Mouse (Mus musculus): ENCODE measurements around the gene Plcb1. TPM values are rescaled to one million over a fixed set of nuclear protein-coding genes. Genes with fewer than 3 reads are reported as not detected.

Gene Plcb1
- polyA plus RNA-seq, 1 experiment from 2014 or later: 0.13 TPM

DNA sequence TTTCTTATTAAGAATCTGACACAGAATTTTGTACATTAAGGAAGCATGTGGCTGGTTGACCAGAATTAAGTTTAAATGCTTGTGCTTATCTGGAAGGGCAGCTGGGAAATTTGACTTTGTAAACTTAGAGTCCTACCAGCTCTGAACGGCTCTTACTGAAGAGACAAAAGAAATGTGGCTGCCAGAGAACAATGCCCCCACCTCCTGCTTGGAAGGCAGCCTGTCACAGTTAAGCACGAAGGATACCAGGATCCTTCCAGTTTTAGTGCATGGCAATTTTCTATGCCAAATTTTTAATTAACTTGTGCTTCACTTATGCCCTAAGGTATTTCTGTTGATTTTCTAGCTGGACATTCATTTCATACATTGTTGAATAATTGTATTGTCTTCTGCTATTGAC is 157.1 kb downstream of the Plcb1 start:
- WGBS (ENCODE audit: missing documents): 94% methylated on average over 2 of the region's 2 CpGs

DNA sequence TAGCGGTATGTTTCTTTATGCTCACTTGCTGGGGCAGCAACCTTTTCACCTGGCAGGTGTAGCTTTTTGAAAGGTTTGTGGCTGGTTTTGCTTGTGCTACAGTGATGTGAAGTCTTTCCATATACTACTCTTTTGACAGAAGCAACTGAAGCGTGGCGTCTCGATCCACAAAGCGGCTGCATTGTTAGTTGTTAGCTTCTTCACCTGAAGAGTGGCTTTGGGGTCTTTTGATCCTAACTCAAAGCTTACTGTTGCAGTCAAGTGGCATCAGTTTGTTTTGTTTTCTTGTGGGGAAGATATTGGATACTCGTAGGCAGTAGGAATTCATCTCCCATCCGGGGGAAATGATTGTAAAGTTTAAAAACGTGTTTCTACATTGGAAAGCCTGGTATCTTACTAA is 160.5 kb downstream of the Plcb1 start:
- Histone ChIP-seq H3K79me2 (ENCODE audit: inconsistent target) (no peaks in the 10 kb centered on the region), H3K36me3 (ENCODE audit: inconsistent target) (no peaks in the 10 kb centered on the region), H3K27ac (no peak overlapping the region), H3K4me3 (ENCODE audit: inconsistent target) (no peak overlapping the region)
- WGBS (ENCODE audit: missing documents): 92% methylated on average over 8 of the region's 8 CpGs

More for the DNA sequence above, 157.1 kb downstream of the Plcb1 start:
- H3K79me2 ChIP-seq (ENCODE audit: inconsistent target): no peaks in the 10 kb centered on the region
- H3K27ac ChIP-seq: no peak overlapping the region
- H3K4me3 ChIP-seq (ENCODE audit: inconsistent target): no peak overlapping the region
- H3K36me3 ChIP-seq (ENCODE audit: inconsistent target): no peaks in the 10 kb centered on the region

DNA sequence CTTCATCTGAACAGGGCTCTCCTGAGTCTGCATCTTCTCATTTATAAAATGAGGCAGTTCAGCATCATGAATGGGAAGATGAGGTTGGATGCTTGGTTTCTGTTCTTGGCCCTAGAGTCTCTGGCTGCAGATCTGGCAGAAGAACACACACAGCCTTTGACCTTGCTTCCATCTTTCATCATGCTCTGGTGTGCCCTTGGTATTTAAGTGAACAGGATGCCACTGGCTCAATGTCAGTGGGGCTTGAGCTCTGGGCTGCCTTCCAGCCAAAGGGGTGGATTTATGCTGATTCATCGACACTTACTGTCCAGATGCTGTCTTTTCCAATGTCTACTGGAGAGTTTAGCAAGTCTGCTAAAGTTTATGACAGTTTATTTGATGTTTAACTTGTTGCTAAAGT is 161.0 kb downstream of the Plcb1 start:
- H3K79me2 ChIP-seq (ENCODE audit: inconsistent target): no peaks in the 10 kb centered on the region
- H3K27ac ChIP-seq: no peak overlapping the region
- WGBS (ENCODE audit: missing documents): 100% methylated on average over 1 of the region's 1 CpGs
- H3K4me3 ChIP-seq (ENCODE audit: inconsistent target): no peak overlapping the region
- H3K36me3 ChIP-seq (ENCODE audit: inconsistent target): no peaks in the 10 kb centered on the region

DNA sequence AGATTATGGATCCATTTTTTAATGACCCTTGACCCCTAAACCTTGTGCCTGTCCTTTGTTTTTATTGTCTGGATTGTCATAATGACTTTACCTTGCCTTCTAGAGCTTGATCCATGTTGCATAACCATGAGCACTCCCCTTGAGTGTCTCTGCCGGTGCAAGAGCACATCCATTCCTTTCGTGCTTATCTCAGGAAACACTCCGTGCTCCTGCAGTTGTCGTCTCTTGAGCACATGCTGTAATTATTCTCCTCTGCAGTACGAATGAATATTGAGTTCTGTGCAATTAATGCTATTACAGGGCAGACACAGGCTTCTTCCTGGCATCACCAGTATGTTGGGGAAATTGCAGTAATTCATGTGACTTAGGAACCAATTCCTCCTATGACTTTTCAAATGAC is 166.2 kb downstream of the Plcb1 start:
- H3K79me2 ChIP-seq (ENCODE audit: inconsistent target): no peaks in the 10 kb centered on the region
- H3K4me3 ChIP-seq (ENCODE audit: inconsistent target): no peak overlapping the region
- H3K27ac ChIP-seq: no peak overlapping the region
- H3K36me3 ChIP-seq (ENCODE audit: inconsistent target): no peaks in the 10 kb centered on the region
- 41% methylated on average over 5 of the region's 5 CpGs for WGBS (ENCODE audit: missing documents)

DNA sequence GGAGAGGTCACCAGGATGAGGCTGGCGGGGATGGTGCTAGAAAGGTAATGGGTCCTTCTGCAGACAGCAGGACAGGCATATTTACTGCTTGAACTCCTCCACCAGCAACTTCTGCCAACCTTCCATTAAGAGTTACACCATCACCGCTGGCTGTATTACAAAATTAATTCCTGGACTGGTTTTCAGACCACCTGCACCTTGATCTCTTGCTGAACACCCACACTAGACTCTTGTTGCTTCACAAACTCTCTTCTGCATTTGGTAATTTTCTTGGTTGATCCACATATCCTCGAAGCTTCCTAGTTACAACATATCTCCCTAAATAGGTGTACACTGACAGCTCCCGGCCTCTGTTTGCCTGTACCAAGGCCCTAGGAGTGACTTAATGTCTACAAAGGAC is 170.6 kb downstream of the Plcb1 start:
- Histone ChIP-seq H3K27ac (no peak overlapping the region), H3K4me3 (ENCODE audit: inconsistent target) (no peak overlapping the region), H3K36me3 (ENCODE audit: inconsistent target) (no peaks in the 10 kb centered on the region), H3K79me2 (ENCODE audit: inconsistent target) (no peaks in the 10 kb centered on the region)
- WGBS (ENCODE audit: missing documents): 92% methylated on average over 4 of the region's 4 CpGs

DNA sequence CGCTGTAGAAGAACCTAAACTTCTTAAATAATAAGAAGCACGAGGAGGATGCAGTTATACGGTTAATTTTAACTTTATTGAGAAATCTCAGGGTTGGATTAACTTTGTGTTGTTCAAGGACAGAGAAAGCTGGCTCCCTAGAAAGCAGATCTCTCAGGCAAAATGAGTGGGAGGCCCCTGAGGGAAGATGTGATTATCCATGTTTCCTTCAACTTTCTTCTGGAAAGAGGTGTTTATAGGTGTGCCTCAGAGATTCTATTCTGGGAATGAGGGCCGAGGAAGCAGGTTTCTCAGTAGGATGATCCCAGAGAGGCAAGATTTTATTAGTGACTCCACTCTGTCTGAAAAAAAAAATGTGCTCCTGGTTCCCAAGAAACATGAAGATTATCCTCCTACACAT is 180.3 kb downstream of the Plcb1 start:
- Histone ChIP-seq H3K79me2 (ENCODE audit: inconsistent target) (no peaks in the 10 kb centered on the region), H3K27ac (no peak overlapping the region), H3K36me3 (ENCODE audit: inconsistent target) (no peaks in the 10 kb centered on the region), H3K4me3 (ENCODE audit: inconsistent target) (no peak overlapping the region)
- WGBS (ENCODE audit: missing documents): 89% methylated on average over 4 of the region's 4 CpGs

DNA sequence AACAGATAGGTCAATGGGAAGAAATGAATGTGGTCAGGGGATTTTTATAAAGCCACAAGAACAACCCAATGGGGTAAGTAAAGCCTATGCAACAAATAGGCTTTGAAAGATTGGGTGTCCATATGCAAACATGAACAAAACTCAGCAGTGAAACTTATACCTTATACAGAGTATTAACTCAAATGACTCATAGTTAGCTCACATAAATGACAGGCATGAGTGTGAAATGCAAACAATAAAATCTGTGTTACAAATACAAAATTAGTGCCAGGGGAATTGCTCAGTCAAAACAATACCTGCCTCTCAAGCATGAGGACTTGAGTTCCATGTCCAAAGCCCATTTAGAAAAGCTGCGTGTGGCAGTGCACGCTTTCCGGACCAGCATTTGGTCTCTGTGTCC is 182.5 kb downstream of the Plcb1 start:
- no peak overlapping the region for H3K27ac ChIP-seq
- H3K36me3 ChIP-seq (ENCODE audit: inconsistent target): no peaks in the 10 kb centered on the region
- no peak overlapping the region for H3K4me3 ChIP-seq (ENCODE audit: inconsistent target)
- no peaks in the 10 kb centered on the region for H3K79me2 ChIP-seq (ENCODE audit: inconsistent target)
- 97% methylated on average over 3 of the region's 3 CpGs for WGBS (ENCODE audit: missing documents)

DNA sequence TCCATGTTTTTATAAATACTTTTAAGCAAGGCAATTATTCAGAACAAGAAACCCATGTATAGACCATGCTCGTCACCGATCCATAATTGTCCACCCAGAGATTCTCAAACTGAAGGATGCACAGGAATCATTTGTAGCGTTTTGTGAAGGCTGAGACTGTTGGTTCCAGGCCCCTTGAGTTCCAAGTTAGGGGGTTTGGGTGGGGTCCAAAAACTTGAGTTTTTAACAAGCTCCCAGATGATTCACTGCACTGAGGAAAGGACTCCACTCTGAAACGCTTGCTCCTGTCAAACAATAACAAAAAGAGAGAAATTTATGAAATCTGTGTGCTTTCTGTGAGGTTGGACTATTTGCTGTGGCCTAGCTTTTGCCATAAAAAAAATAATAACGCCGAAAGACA is 186.5 kb downstream of the Plcb1 start:
- no peaks in the 10 kb centered on the region for H3K36me3 ChIP-seq (ENCODE audit: inconsistent target)
- WGBS (ENCODE audit: missing documents): 97% methylated on average over 6 of the region's 6 CpGs
- H3K27ac ChIP-seq: no peak overlapping the region
- no peaks in the 10 kb centered on the region for H3K79me2 ChIP-seq (ENCODE audit: inconsistent target)
- no peak overlapping the region for H3K4me3 ChIP-seq (ENCODE audit: inconsistent target)

DNA sequence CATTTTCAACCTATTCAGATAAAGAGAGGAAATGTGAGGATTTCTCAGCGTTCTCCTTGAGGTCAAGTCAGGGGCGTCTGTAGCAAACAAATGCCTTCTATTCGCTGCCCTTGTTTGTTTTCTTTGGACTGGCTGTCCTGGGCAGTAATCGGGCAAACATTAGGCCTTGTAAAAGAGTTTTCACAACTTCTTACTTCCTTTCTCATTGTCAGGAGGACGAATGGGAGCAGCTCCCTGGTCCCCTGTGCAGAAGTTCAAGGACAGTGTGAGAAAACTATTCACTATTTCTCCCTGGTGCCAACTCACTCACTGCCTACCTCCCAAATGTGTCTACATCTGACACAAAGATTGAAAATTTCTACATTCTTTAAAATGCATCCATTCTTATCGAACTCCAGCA is 188.8 kb downstream of the Plcb1 start:
- WGBS (ENCODE audit: missing documents): 79% methylated on average over 6 of the region's 6 CpGs
- Histone ChIP-seq H3K27ac (no peak overlapping the region), H3K4me3 (ENCODE audit: inconsistent target) (no peak overlapping the region), H3K36me3 (ENCODE audit: inconsistent target) (no peaks in the 10 kb centered on the region), H3K79me2 (ENCODE audit: inconsistent target) (no peaks in the 10 kb centered on the region)

DNA sequence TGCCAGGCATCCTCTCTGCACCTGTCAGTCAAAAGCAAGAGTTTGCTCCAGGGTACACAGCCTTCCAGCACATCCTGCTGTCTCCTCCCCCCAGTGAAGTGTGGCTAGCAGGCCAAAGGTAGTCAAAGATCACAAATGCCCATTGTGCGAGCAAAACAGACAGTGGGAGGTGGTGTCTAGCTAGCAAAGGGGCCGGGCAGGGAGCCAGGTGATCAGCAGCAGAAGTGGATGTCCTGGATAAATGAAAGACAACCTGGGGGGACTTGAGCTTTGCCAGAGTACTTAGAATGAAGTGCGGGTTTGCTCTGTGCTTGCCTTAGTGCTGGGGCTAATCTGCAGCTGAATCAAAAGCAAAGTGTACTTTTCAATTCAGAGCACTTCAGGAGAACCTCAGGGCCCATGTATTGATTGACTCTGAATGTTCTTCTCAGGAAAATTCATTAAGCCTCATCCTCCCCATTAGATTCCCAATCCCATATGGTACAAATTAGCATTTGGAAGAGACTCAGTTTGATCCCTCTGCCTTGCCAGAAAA is 191.0 kb downstream of the Plcb1 start:
- 91% methylated on average over 3 of the region's 3 CpGs for WGBS (ENCODE audit: missing documents)
- no peaks in the 10 kb centered on the region for H3K36me3 ChIP-seq (ENCODE audit: inconsistent target)
- H3K27ac ChIP-seq: no peak overlapping the region
- H3K79me2 ChIP-seq (ENCODE audit: inconsistent target): no peaks in the 10 kb centered on the region
- no peak overlapping the region for H3K4me3 ChIP-seq (ENCODE audit: inconsistent target)

DNA sequence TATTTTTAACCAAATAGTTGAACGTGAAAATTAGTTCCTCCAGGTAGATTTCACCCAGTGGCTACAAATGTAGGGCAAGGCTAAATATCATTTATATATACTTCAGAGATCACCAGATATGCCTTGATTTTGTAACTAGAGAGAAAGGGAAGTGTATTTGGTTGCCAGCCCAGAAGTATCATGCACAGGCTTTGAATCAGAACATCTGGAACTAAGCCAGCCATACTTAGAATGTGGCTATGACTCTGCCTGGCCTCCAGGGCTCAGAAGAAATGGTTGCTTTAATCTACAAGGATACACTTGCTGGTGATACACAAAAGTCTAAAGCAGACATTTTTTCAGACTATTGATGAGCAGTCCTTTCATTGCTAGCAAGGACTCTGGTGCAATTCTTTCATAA is 191.8 kb downstream of the Plcb1 start:
- no peak overlapping the region for H3K4me3 ChIP-seq (ENCODE audit: inconsistent target)
- 80% methylated on average over 1 of the region's 1 CpGs for WGBS (ENCODE audit: missing documents)
- no peak overlapping the region for H3K27ac ChIP-seq

DNA sequence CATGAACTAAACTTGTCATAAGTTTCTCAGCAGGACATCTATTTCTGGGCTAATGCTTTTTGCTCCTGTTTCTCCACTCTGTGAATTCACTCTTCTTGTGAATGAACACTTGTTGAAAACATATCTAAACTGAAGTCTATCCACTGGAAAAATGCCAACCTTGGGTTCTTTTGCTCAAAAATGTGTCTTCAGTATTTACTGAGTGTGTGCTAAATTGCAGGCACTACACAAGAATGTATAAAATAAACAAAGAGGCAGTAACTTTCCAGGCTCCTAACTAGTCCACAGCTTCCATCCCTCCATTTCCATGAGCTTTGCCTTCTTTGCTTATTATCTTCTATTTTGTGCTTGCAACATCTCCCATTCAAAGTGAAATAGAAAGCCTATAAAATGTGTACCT is 195.5 kb downstream of the Plcb1 start:
- Histone ChIP-seq H3K79me2 (ENCODE audit: inconsistent target) (no peaks in the 10 kb centered on the region), H3K36me3 (ENCODE audit: inconsistent target) (no peaks in the 10 kb centered on the region), H3K27ac (no peak overlapping the region), H3K4me3 (ENCODE audit: inconsistent target) (no peak overlapping the region)

More for the DNA sequence above, 191.8 kb downstream of the Plcb1 start:
- H3K79me2 ChIP-seq (ENCODE audit: inconsistent target): no peaks in the 10 kb centered on the region
- no peaks in the 10 kb centered on the region for H3K36me3 ChIP-seq (ENCODE audit: inconsistent target)

DNA sequence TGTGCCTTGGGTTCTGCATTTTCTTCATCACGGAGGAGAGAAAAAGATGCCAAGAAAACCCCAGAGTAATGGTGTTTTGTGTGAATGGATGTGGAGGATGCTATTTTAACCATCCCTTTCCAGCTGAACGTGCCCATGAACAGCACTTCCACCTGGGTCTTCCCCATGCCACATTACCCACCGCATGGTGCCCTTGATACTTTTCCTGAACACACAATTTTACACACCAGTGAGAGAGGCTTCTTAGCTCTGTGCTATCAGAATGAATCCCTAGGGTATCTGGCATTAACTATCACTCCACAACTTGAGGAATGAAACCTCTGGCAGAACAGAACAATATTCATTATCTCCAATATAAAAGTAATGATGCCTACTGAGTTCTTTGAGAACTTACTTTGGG is 199.0 kb downstream of the Plcb1 start:
- no peaks in the 10 kb centered on the region for H3K36me3 ChIP-seq (ENCODE audit: inconsistent target)
- 85% methylated on average over 3 of the region's 3 CpGs for WGBS (ENCODE audit: missing documents)
- H3K27ac ChIP-seq: no peak overlapping the region
- H3K79me2 ChIP-seq (ENCODE audit: inconsistent target): no peaks in the 10 kb centered on the region
- H3K4me3 ChIP-seq (ENCODE audit: inconsistent target): no peak overlapping the region

DNA sequence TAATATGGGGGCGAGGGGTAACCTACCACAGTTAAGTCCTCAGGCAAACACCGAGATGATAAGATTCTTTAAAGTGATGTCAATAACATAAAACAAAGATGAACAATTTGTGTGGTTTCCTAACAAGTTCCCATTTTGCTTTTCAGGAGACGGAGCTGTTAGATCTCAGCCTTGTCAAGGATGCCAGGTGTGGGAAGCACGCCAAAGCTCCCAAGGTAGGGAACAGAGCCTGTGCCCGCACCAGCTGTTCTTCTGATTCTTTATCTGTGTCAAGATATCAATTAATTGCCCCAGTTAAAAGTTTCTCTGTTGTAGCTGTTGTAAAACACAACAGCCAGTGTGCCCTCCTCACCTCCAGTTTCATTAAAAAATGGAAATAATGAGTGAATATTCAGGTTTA is 202.1 kb downstream of the Plcb1 start:
- WGBS (ENCODE audit: missing documents): 94% methylated on average over 5 of the region's 5 CpGs

DNA sequence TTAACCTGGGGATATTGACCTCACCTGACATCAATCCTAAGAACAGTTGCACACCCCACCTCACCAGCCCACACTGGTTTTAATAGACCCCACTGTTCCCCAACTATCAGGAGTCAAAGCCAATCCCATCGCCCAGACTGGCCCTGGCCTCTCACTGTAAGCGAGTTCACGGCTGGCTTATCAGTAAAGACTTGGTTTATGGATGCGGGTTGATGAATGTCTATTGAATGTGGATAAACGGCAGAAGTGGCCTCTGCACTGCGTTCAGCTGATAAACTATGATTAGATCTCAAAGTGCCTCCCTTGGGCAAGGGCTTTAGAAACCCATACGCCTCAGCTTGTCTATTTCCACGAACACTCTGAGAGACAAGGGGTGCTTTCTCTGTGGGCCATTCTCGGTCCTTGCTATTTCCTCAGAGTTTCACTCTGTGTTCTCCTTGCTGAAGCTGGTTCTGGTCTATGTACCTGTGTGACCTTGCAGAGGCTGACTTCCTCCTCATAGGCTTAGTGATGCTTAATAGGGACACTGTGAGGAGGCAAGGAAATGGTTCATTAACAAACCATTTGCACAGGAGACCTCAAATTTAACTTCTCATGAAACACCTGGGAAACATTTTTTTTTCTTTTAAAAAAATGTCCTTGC is 203.9 kb downstream of the Plcb1 start:
- H3K36me3 ChIP-seq (ENCODE audit: inconsistent target): no peaks in the 10 kb centered on the region
- no peaks in the 10 kb centered on the region for H3K79me2 ChIP-seq (ENCODE audit: inconsistent target)
- no peak overlapping the region for H3K4me3 ChIP-seq (ENCODE audit: inconsistent target)
- WGBS (ENCODE audit: missing documents): 90% methylated on average over 8 of the region's 9 CpGs
- no peak overlapping the region for H3K27ac ChIP-seq

More for the DNA sequence above, 202.1 kb downstream of the Plcb1 start:
- Histone ChIP-seq H3K79me2 (ENCODE audit: inconsistent target) (no peaks in the 10 kb centered on the region), H3K36me3 (ENCODE audit: inconsistent target) (no peaks in the 10 kb centered on the region), H3K4me3 (ENCODE audit: inconsistent target) (no peak overlapping the region), H3K27ac (no peak overlapping the region)

DNA sequence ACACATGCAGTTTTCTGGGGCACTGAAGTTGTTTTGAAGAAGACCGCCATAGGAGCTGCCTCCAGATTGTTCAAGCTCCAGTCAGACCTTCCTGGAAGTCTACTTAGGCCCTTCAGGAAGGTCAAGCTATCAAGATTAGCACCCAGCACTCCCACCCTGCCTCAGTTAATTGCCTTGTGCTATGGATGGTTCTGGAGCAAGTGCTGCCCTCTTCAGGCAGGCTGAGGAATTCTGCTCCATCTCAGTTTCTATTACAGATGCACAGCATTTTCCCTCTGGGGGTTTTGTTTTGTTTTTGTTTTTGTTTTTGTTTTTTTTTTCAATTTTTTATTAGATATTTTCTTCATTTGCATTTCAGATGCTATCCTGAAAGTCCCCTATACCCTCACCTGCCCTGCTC is 221.3 kb downstream of the Plcb1 start:
- Histone ChIP-seq H3K27ac (no peak overlapping the region), H3K36me3 (ENCODE audit: inconsistent target) (no peaks in the 10 kb centered on the region), H3K4me3 (ENCODE audit: inconsistent target) (no peak overlapping the region), H3K79me2 (ENCODE audit: inconsistent target) (no peaks in the 10 kb centered on the region)
- WGBS (ENCODE audit: missing documents): 93% methylated on average over 1 of the region's 1 CpGs
